Mouse (Mus musculus) myocyte (in vitro differentiated cells): Measurements from ENCODE around the gene Gm867.
A peak's percentile ranks its signal among the peaks of the same experiment; 100 is the strongest.

ENCODE experiments used
- MYOD1 ChIP-seq, 3 experiments: IDR thresholded peaks; one replicate each; pipeline ENCODE4 v1.6.1; 2011; ENCODE audit warnings: control low read depth in 2 of 3, low read depth in 2 of 3, mild to moderate bottlenecking in 2 of 3, moderate library complexity in 1 of 3; ENCODE audit not compliant: insufficient read length in 2 of 3, control insufficient read depth in 1 of 3
- POLR2A ChIP-seq: IDR thresholded peaks from one replicate; pipeline ENCODE4 v1.6.1; 2011; ENCODE audit warnings: low read depth, mild to moderate bottlenecking, control low read depth, moderate library complexity; ENCODE audit not compliant: insufficient read length
- TCF12 ChIP-seq: IDR thresholded peaks from one replicate; pipeline ENCODE4 v1.6.1; 2011; ENCODE audit warnings: mild to moderate bottlenecking, control low read depth; ENCODE audit not compliant: poor library complexity, insufficient read depth, severe bottlenecking
- USF1 ChIP-seq: IDR thresholded peaks from one replicate; pipeline ENCODE4 v1.6.1; 2011; ENCODE audit warnings: low read depth, mild to moderate bottlenecking, control low read depth, moderate library complexity

DNA sequence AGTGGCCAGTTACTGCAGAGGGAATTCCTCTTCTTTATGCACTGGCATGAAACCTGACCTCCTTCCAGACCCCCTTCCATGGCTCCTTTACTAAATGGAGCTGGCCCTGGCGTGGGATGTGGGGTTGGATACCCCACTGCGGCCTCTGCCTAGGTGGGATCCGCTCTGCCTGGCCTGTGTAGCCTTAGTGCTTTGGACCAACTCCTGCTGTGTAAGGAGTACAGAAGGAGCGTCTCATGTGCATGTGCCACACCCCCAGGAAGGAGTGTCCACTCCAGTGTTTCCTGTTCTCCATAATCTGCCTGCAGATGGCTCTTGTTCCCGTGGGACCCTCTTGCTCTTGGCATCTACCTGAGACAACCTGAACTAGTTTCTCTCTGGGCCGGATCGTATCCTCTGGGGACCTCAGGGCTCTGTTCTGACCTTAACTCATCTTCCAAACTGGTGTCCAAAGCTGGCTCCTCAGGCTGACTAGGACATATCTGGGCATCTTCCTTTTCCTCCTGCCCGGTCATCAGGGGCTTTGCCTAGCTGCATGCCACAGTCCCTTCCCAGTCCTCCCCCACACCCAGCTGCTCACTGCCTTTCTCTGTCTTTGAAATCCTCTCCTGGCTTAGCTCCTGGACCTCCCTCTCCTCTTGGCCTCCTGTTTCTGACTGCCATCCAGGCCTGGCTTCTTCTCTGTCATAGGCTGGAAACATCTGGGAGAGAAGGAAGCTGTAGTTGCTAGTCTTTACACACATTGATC, 50.9 kb downstream of the Gm867 start:
- TF ChIP-seq TCF12 = no peak
- TF ChIP-seq POLR2A = no peak
- no peak for TF ChIP-seq USF1
- TF ChIP-seq MYOD1 (IDR thresholded peaks at IDR 0.05; ENCODE audit: control insufficient read depth in 1 of 3, insufficient read length in 2 of 3, low read depth in 2 of 3) = peak in 1 of 3 experiments; percentile 62
